Mouse (Mus musculus) left cerebral cortex, postnatal 14 days (tissue): Measurements from ENCODE around the gene Axdnd1. TPM values are rescaled to one million over a fixed set of nuclear protein-coding genes. Genes with fewer than 3 reads are reported as not detected.

ENCODE experiments used
- DNase-seq, 2 experiments: peaks; one replicate each; pipeline ENCODE4 v3.0.0; 2021 to 2022; ENCODE audit warnings: low spot score in 2 of 2, mixed read lengths in 1 of 2
- intact Hi-C: fragments of 180-260 bp; cut with DNase I; formaldehyde crosslinking; loops from one replicate; pipeline ENCODE4 v1.15.1; 2025
- long read RNA-seq, 2 experiments: library from polyadenylated mRNA; stranded (forward); transcript quantifications; one replicate each; pipeline ENCODE4 v2.0.0; 2021
- total RNA-seq, 2 experiments: library from RNA; stranded (reverse); gene quantifications; 2 replicates each; pipeline ENCODE4 v1.2.3; 2021

Axdnd1 gene
- under 1 TPM; 0.31 to 0.61 TPM for total RNA-seq
- long read RNA-seq, experiment 1 = 0 reads
- long read RNA-seq, experiment 2, partial matches to known transcripts = 0 of 1 reads
- long read RNA-seq, experiment 2, other reads (novel, unspliced or antisense) = 1 of 1 reads

- peak; percentile 81 to 82 for DNase-seq
- intact Hi-C loops = loop anchor here (2.0 kb wide), 1 partner anchor 54 kb away; the partner anchor contains the start of gene Soat1
Measured at GRCm38 (mm10) chr1:156420671-156421297, at the start of gene Axdnd1. Axdnd1 (minus strand) TSS chr1:156421159.

GRCm38 (mm10) chr1:156470557-156470956 lies 49.6 kb upstream of the Axdnd1 start:
- intact Hi-C loops = no loop called here
- DNase-seq = no peak

DNA sequence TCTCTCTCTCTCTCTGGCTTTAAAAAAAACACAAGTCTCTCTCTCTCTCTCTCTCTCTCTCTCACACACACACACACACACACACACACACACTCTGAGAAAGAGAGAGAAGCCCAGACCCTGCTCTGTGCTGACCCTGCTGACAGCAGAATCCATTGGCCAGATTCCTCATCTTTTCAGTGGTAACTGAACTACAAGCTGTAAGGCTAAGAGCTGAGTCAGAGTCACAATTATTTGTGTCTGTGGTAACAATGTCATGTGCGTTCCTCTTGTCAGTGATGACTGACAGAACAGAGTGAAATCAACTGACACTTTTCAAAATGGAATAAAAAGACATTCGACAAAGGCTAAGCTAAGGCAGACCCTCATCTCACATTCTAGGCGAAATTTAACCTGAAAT lies 47.6 kb upstream of the Axdnd1 start:
- DNase-seq = no peak
- intact Hi-C loops = no loop called here

DNA sequence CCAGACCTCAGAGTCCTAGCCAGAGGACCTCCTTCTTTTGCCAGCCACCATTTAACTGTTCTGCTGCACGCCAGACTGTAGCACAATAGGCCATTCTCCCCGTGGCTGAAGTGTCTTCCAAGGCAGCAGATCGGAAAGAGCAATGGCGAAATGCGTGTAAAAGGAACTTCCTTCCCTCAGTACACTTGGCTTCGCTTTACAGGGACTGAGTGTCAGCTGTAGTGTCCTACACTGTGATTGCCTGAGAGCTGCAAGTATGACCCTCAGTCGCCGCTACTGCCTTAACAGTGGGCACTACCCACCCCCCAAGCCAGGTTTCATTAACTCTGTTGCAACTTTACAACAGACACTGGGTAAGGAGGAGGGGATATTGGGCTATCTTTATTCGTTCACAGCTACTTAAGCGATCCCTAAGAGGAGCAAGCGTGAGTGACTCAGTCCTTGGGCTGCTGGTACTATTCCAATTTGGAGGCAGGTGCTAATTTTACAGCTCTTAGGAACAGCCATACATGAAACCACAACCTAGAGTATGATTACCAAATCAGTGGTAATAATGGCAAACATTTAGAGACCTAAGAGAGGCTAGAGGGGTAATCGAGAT lies 46.8 kb upstream of the Axdnd1 start:
- intact Hi-C loops = no loop called here
- no peak for DNase-seq

DNA sequence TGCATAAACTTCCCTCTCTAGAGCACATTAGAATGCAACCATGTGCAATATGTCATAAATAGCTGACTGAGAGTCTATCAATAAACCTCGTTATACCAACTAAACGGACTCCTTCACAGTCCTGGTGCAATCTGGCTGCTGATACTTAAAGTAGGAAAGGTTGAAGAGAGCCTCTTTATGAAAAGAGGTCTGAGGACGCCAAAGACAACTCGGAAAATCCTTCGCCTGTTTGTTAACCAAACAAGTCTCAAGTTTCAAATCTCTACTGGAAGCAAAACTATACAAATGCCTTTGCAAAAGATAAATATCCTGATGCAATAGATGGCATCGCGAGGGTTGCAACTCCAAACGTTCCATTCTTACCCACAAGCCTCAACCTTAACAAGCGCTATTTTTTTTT lies 44.0 kb upstream of the Axdnd1 start:
- no peak for DNase-seq
- intact Hi-C loops = no loop called here

DNA sequence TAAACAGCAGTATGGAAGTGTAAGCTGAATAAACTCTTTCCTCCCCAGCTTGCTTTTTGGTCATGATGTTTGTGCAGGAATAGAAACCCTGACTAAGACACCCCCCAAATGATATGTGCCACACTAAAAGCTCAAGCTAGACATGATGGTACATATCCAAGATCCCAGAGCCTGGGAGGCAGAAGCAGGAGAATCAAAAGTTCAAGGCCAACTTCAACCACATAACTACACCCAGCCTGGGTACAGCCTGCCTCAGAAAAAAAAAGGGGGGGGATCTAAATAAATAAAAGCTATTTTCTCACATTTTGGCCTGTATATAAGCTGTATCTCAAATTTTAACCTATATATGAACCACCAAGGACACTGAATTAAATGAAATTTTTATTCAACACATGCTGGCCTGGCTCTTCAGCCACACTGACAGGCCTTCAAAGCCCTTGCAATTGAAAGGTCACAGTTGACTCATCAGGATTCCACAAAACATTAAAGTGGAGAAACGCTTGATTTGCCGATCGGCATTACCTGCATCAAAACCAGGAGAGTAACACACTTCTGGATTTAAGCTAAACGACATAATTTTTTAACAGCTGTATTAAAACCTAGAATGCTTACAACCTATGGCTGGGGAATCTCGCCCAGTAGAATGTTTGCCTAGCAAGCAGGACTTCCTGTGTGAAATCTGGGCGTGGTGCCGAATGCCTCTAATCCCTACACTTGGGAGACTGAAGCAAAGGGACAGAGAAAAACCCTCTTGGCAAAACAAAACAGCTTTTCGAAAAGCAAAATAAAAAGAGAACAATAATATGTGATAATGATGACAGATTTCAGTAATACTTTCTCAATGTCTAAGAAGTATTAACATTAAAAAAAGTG lies 43.3 kb upstream of the Axdnd1 start:
- intact Hi-C loops = no loop called here
- no peak for DNase-seq

- intact Hi-C loops = no loop called here
- DNase-seq = no peak
Measured at GRCm38 (mm10) chr1:156462273-156462991, 41.5 kb upstream of the Axdnd1 start.

- intact Hi-C loops = no loop called here
- no peak for DNase-seq
Measured at GRCm38 (mm10) chr1:156461036-156461435, 40.1 kb upstream of the Axdnd1 start.

DNA sequence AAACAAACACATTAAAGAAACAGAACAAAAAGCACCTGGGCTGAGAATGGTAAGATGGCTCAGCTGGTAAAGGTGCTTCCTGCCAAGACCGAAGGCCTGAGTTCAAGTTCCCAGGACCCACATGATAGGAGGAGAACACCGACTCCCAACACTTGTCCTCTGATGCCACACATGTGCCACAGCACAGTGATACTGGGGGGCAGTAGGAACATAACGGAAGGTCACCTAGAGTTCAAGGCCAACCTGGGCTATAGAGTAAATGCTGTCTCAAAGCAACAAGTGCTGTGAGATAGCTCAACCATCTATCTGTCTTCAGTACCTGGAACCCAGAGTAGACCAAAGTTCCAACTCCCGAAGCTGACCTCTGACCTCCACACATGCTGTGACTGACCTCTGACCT lies 39.3 kb upstream of the Axdnd1 start:
- no peak for DNase-seq
- intact Hi-C loops = no loop called here

- intact Hi-C loops = no loop called here
- no peak for DNase-seq
Measured at GRCm38 (mm10) chr1:156459690-156460089, 38.7 kb upstream of the Axdnd1 start.

GRCm38 (mm10) chr1:156458391-156459060 lies 37.6 kb upstream of the Axdnd1 start:
- no peak for DNase-seq
- intact Hi-C loops = no loop called here

- no peak for DNase-seq
- intact Hi-C loops = no loop called here
Measured at GRCm38 (mm10) chr1:156455005-156455758, 34.2 kb upstream of the Axdnd1 start.

DNA sequence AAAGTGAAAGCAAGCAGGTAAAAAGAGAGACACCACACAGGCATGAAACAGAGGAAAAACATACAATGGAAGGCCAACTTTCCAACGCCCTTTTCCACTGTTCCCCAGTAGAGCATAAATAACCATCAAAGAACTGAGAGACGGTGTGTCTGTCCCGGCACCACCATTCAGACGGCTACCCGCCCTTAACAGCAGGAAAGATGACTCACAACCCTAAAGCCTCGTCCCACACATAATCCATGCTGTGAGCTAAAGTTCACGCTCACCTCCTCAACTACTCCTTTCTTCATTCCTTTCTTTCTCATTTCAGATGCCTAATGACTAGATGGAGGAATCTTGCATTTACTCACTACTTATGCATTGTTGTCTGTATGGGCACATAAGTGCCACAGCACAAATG lies 33.4 kb upstream of the Axdnd1 start:
- DNase-seq = no peak
- intact Hi-C loops = no loop called here

DNA sequence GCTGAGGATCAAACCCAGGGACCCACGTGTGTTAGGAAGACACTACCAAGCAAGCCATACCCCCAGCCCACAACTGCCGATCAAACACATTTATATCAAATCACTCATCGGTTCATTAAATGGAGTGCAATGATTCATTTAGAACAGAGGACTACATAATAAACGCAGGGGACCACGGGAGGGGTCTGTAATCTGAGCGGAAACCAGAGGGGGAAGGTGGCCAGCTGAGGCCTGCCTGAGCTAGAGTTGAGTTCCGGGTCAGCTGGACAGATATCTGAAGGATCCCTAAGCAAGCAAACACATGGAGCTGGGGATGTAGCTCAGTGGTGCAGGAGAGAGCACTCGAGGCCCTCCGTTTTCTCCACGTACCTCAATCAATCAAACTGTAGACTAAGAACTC lies 32.9 kb upstream of the Axdnd1 start:
- intact Hi-C loops = no loop called here
- no peak for DNase-seq

DNA sequence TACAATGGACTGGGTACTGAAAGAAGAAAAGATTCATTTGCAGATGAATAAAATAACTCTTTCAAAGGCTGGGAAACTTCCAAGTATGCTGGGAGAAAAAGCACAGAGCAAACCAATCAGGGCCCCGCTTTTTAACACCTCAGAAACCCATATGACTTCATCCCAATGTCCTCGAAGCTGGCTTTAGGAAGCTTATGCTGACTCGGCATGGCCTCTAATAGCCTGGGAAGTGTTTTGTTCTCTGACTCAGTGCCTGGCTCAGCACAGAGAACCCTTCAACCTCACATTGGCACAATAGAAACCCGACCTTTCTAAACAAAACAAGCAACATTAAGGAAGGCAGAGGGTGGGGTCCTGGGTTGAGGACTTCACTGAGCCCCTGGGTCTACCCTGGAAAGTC lies 29.5 kb upstream of the Axdnd1 start:
- intact Hi-C loops = no loop called here
- DNase-seq = no peak

GRCm38 (mm10) chr1:156449691-156450090 lies 28.7 kb upstream of the Axdnd1 start:
- intact Hi-C loops = no loop called here
- no peak for DNase-seq

DNA sequence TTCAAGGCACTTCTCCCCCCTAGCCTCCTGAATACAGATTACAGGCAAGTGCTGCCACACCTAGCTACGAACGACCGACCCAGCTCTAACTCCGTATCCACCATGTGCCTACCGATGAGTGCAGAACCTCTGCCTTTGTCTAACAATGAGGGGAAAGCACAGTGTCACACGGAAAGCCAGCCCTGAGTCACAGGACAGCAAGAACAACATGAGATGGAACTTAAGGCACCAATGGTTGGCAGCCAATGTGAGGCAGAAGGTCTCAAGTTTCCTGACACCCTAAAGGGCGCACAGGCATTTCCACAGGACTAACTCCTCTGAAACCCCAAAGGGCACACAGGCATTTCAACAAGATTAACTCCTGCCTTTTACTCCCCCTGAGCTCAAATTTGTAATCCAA lies 28.1 kb upstream of the Axdnd1 start:
- intact Hi-C loops = no loop called here
- DNase-seq = no peak

- intact Hi-C loops = no loop called here
- no peak for DNase-seq
Measured at GRCm38 (mm10) chr1:156445049-156445448, 24.1 kb upstream of the Axdnd1 start.

DNA sequence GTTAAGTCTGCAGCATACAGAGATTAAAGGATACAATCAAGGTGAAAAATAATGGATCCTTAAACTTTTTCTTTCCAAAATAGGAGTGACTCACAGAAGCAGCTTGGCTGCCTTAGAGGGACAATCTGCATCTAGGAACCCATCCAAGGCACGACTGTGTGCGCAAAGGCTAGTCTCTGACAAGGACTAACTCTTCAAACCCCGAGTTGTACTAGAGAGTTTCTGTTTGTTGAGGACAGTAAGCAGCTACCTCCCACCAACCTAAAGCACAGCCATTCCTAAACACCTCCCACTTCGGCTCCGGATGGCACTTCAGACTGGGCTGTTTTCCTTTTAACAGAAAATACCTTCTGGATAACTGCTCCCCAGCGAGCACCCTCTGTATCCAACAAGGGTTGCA lies 21.8 kb upstream of the Axdnd1 start:
- intact Hi-C loops = no loop called here
- peak; percentile 29 to 50 for DNase-seq
